Mouse (Mus musculus): ENCODE measurements around the gene Dtx1.

Gene Dtx1

GRCm38 (mm10) chr5:120679676-120680555, 31.8 kb downstream of the Dtx1 start:
- DNase-seq (ENCODE audit: low read depth, low spot score) = peak; percentile 96

GRCm38 (mm10) chr5:120677516-120677915, 34.2 kb downstream of the Dtx1 start:
- peak; percentile 99 for DNase-seq (ENCODE audit: low read depth, low spot score)

- DNase-seq (ENCODE audit: low read depth, low spot score) = peak; percentile 93
Observed at GRCm38 (mm10) chr5:120674229-120675145, 37.2 kb downstream of the Dtx1 start.

- DNase-seq (ENCODE audit: low read depth, low spot score) = peak; percentile 84
Observed at GRCm38 (mm10) chr5:120673626-120674025, 38.1 kb downstream of the Dtx1 start.

- DNase-seq (ENCODE audit: low read depth, low spot score) = no peak
Observed at GRCm38 (mm10) chr5:120671865-120672264, 39.9 kb downstream of the Dtx1 start.

- no peak for DNase-seq (ENCODE audit: low read depth, low spot score)
Observed at GRCm38 (mm10) chr5:120670132-120670531, 41.6 kb downstream of the Dtx1 start.

GRCm38 (mm10) chr5:120668761-120669160, 43.0 kb downstream of the Dtx1 start:
- no peak for DNase-seq (ENCODE audit: low read depth, low spot score)

GRCm38 (mm10) chr5:120664888-120665287, 46.8 kb downstream of the Dtx1 start:
- peak; percentile 52 for DNase-seq (ENCODE audit: low read depth, low spot score)

- peak; percentile 60 for DNase-seq (ENCODE audit: low read depth, low spot score)
Observed at GRCm38 (mm10) chr5:120660816-120661215, 50.9 kb downstream of the Dtx1 start.

- no peak for DNase-seq (ENCODE audit: low read depth, low spot score)
Observed at GRCm38 (mm10) chr5:120656281-120656751, 55.4 kb downstream of the Dtx1 start.

GRCm38 (mm10) chr5:120653873-120654272, 57.9 kb downstream of the Dtx1 start:
- DNase-seq (ENCODE audit: low read depth, low spot score) = no peak

- no peak for DNase-seq (ENCODE audit: low read depth, low spot score)
Observed at GRCm38 (mm10) chr5:120652915-120653701, 58.6 kb downstream of the Dtx1 start.

GRCm38 (mm10) chr5:120651230-120651629, 60.5 kb downstream of the Dtx1 start:
- no peak for DNase-seq (ENCODE audit: low read depth, low spot score)

GRCm38 (mm10) chr5:120649938-120650337, 61.8 kb downstream of the Dtx1 start:
- no peak for DNase-seq (ENCODE audit: low read depth, low spot score)

- no peak for DNase-seq (ENCODE audit: low read depth, low spot score)
Observed at GRCm38 (mm10) chr5:120649374-120649933, 62.3 kb downstream of the Dtx1 start.

- DNase-seq (ENCODE audit: low read depth, low spot score) = peak; percentile 81
Observed at GRCm38 (mm10) chr5:120648569-120649373, 63.0 kb downstream of the Dtx1 start, which contains the start of gene Rasal1. Gene Rasal1 (plus strand): TSS chr5:120648812.

- no peak for DNase-seq (ENCODE audit: low read depth, low spot score)
Observed at GRCm38 (mm10) chr5:120647814-120648491, 63.8 kb downstream of the Dtx1 start.

GRCm38 (mm10) chr5:120647361-120647760, 64.4 kb downstream of the Dtx1 start:
- no peak for DNase-seq (ENCODE audit: low read depth, low spot score)

GRCm38 (mm10) chr5:120645851-120646250, 65.9 kb downstream of the Dtx1 start:
- DNase-seq (ENCODE audit: low read depth, low spot score) = no peak
